Mouse (Mus musculus) CD8-positive naive resting alpha-beta T cell, adult 2 months (primary cell): ENCODE results near the gene Gpr158.
"Not testable (repeated sequence)": the region's sequence is repeated elsewhere in the genome, so short reads cannot be mapped to it uniquely, and the experiment has no call there.

Experiments used
- DNase-seq, 2 experiments: peaks; one replicate each; pipeline ENCODE4 v3.0.0; 2022; ENCODE audit warnings: low read depth in 2 of 2, low spot score in 2 of 2

Gene Gpr158

DNA sequence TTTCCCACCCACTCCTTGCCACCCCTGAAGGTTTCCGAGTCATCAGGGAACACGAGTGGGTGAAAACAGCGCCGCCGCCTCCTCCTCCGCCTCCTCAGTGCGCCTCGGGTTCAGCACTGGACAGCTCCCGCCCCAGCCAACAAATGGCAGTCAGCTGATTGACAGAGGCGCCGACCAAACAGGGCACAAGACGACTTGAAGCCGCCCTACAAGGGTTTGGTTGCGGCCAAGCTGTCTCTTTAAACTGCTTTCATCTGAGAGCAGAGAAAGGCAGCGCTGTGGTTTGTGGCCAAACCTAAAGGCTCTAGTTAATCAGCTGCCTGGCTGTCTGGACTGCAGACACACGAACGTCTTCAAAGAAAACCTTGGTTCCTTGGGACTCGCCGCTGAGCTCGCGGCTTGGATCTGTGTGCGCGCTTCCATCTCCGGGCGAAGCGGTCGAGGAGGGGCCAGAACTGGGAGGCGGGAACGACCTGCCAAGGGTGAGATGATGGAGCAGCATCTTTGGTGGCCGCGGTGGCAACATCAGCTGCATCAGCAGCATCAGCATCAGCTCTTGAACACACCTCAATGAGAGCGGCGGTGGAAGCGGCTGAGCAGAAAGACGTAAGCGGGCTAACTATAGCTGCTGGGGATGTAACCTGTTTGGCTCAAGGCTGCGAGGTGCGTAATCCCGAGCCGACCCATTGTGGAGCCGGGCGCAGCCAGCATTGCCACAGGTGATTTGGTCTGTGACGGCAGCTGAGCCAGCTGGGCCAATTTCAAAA lies at the start of gene Gpr158:
Gene Gpr158, plus strand, starts transcription at position 198 of the 767 bp plus-strand sequence.
- no peak for DNase-seq

DNA sequence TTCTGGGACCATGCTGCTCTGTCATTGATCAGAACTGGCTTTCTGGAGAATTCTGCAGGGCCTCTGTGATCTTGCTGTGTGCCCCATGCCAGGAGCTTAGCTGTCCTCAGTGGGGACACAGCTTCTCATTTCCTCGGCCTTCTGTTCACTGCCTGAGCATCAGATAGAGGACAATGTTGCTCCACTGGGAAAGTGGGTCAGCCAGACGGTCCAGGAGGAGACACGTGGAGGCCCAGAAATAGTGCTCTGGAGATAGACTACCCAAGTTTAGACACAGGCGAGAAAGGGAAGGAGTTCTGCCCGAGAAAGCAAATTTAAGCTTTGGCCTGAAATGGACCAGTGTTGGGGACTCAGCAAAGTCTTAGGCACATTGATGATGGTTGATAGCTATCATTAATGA lies 23.5 kb upstream of the Gpr158 start:
- DNase-seq: no peak

GRCm38 (mm10) chr2:21368351-21369170 lies 1.2 kb downstream of the Gpr158 start:
- no peak for DNase-seq

GRCm38 (mm10) chr2:21369171-21369485 lies 1.8 kb downstream of the Gpr158 start:
- DNase-seq: no peak

- no peak for DNase-seq
Observed at GRCm38 (mm10) chr2:21369556-21369955, 2.2 kb downstream of the Gpr158 start.

DNA sequence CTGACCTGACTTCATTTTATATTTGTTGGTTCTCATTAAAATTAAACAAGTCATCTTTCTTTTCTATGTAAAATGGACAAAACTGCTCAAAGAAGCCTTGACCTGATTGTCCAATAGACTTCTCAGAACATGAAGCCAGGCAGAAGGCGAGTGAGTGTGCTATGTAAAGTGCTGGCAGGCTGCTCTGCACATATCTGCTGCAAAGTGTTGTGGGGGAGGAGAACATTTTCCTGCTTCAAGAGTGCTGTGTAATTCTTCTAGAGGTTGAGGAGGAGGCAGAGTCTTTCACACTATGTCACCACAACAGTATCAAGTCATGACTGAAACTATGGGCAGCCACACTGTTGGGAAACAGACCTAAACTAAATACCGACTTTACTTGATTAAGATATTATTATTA lies 12.2 kb downstream of the Gpr158 start:
- DNase-seq: no peak

GRCm38 (mm10) chr2:21392727-21393126 lies 25.4 kb downstream of the Gpr158 start:
- no peak for DNase-seq

- no peak for DNase-seq
Observed at GRCm38 (mm10) chr2:21397347-21397746, 30.0 kb downstream of the Gpr158 start.

GRCm38 (mm10) chr2:21399657-21400056 lies 32.3 kb downstream of the Gpr158 start:
- DNase-seq: no peak

GRCm38 (mm10) chr2:21405617-21406016 lies 38.3 kb downstream of the Gpr158 start:
- DNase-seq: no peak

- no peak for DNase-seq
Observed at GRCm38 (mm10) chr2:21407443-21407985, 40.2 kb downstream of the Gpr158 start.

DNA sequence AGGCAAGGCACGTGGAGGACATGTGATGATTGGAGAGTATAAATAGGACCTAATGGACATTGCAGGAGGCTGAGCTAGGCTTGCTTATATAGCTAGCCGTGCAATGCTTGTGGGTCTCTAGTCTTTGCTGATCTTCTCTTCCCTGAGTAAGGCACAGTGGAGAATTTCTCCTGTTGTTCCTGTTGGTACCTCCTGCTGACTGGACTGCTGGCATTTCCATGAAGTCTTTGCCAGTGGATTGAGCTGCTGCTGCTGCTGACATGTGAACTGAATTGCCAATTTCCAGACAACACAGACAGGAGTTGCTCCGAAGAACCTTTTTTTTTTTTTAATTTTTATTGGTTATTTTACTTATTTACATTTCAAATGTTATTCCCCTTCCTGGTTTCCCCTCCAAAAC lies 41.5 kb downstream of the Gpr158 start:
- DNase-seq: no peak

DNA sequence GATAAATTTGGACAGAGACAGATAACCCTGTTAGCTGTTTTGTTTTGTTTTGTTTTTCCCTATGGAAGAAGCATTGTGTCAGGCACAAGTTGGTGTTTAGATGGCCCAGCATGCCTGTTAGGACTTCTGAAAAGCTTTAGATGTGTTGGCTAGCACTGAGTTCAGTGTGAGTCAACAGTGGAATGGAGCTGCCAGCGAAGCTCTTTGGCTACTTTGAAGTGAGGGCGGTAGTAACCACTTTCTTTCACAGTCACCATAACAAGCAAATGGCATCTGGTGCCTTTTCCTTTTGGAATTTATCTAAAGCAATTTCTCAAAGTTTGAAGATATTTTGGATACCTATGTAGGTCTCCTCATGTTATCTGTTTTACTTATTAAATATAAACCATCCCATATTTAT lies 62.9 kb downstream of the Gpr158 start:
- DNase-seq: no peak

- no peak for DNase-seq
Observed at GRCm38 (mm10) chr2:21431182-21431581, 63.8 kb downstream of the Gpr158 start.

DNA sequence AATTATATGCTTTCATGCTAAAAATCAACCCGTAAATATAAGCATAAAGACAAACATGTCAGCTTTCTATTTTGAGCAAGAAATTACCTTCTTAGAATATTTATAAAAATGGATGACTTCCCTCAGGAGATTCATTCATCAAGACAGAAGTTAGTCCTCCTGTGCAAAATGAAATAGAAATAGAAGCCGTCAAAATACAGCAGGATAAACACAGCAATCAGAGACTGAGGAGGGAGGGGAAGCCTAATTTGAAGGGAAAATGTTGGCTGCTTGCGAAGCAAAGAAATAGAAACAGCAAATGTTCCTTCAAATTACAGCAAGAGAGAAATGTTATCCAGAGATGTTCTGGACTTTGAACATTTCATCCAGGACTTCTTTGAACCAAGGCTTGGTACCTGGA lies 72.3 kb downstream of the Gpr158 start:
- DNase-seq: no peak

DNA sequence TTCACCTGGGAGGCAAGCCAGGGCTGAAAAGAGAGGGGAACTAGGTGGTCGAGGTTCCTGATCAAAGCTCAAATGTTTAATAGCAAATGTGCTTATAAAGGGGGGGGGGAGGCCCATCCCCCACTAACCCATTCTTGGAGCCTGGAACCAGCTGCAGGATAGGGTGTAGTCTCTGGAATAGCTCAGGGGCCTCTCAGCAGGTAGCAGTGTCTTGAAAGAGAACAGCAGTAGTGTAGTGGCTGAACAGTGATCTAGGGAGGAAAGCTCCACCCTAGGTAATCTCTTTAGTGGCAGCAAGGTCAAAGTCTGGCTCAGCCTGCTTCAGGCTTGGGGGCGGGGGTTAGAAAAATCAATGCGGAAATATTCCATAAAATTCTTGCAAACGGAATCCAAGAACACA lies 93.3 kb downstream of the Gpr158 start:
- not testable (repeated sequence) for DNase-seq

- DNase-seq: no peak
Observed at GRCm38 (mm10) chr2:21474957-21475356, 107.6 kb downstream of the Gpr158 start.

DNA sequence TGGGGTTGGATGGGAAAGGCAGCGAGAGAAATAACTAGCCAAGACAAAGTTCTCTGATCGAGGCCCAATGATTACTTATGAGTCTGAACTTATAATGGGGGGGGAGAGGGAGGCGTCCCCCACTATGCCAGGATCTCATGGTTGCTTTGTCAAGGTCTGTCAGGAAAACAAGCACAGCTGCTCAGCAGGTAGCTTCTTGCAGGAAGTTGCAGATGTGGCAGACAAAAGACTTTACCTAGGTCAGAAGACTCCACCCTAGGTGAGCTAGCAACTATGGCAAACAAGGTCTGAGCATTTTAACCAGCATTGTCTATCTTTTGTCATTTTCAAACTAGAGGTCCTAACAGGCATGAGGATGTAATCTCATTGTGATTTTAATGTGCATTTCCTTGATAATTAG lies 129.5 kb downstream of the Gpr158 start:
- no peak for DNase-seq

GRCm38 (mm10) chr2:21497965-21498364 lies 130.6 kb downstream of the Gpr158 start:
- no peak for DNase-seq

DNA sequence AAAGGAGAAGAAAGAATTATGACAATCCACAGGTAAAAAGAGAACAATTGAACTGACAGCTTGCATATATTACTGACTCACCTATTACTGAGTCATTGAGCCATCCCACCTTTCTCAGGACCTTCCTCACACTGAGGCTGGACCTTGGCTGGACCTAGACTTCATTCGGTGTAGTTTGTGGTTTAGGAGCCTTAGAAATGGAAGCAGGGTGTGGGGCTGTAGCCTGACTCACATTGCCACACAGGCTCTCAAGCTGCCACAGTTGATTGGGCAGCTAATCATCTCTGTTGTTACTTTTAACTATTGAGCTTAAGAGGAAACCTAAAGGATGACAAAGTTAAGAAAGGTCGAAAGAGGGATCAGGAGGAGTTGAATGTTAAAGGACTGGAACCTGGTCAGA lies 132.1 kb downstream of the Gpr158 start:
- no peak for DNase-seq

DNA sequence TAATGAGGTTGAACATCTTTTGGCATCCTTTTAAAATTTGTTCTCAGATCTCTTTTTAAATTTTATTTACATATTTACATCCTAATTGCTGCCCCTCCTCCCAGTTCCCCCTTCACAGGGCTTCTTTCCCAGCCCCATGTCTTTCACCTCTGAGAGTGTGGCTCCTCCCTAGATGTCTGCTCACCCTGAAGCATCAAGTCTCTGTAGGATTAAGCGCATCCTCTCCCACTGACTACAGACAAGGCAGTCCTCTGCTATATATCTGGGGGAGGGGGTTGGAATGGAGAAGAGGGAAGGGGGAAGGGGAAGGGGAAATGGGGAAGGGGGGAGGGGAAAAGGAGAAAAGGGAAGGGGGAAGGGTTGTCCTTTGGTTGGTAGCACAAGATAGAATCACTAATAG lies 140.1 kb downstream of the Gpr158 start:
- DNase-seq: no peak

- DNase-seq: no peak
Observed at GRCm38 (mm10) chr2:21530750-21531149, 163.4 kb downstream of the Gpr158 start.
